Mouse (Mus musculus) hindbrain, embryonic 10.5 days (tissue): ENCODE data around the gene Gm10409. TPM values are rescaled to one million over a fixed set of nuclear protein-coding genes. Genes with fewer than 3 reads are reported as not detected.
"Not testable (repeated sequence)": the region's sequence is repeated elsewhere in the genome, so short reads cannot be mapped to it uniquely, and the experiment has no call there.

Source experiments
- DNase-seq: peaks from one replicate; pipeline ENCODE4 v3.0.0-alpha.2; 2017; ENCODE audit warnings: low spot score
- H3K27ac ChIP-seq: fragments of 300-500 bp; sonication (generic); 2 replicates; pipeline ENCODE4 v1.5.1; 2016; ENCODE audit warnings: mild to moderate bottlenecking, moderate library complexity
- H3K27me3 ChIP-seq: fragments of 300-500 bp; sonication (generic); 2 replicates; pipeline ENCODE4 v1.6.1; 2016; ENCODE audit warnings: mild to moderate bottlenecking; ENCODE audit not compliant: poor library complexity, insufficient read depth, severe bottlenecking
- H3K36me3 ChIP-seq: fragments of 300-500 bp; sonication (generic); 2 replicates; pipeline ENCODE4 v1.6.1; 2016; ENCODE audit warnings: mild to moderate bottlenecking, moderate library complexity
- H3K4me1 ChIP-seq: fragments of 300-500 bp; sonication (generic); replicated peaks from 2 replicates; pipeline ENCODE4 v1.6.1; 2016; ENCODE audit warnings: mild to moderate bottlenecking
- H3K4me3 ChIP-seq: fragments of 300-500 bp; sonication (generic); 2 replicates; pipeline ENCODE4 v1.5.1; 2016; ENCODE audit warnings: mild to moderate bottlenecking, moderate library complexity
- H3K9me3 ChIP-seq: fragments of 300-500 bp; sonication (generic); 2 replicates; pipeline ENCODE4 v1.6.1; 2016; ENCODE audit warnings: mild to moderate bottlenecking, moderate library complexity
- WGBS: fragments of 180-500 bp; shearing (Covaris S2); methylation state at CpG from one replicate; pipeline ENCODE4 v1.1.7; 2016; 5-methylcytosine and 5-hydroxymethylcytosine counted together
- polyA plus RNA-seq: library from polyadenylated mRNA; unstranded; fragments of >200 nt; fragmentation: Nextera tagmentation; extraction: Ambion mirVana; gene quantifications from 2 replicates; pipeline ENCODE4 v1.2.1, GENCODE M21; 2016

Gene Gm10409
- 1.0 and 1.6 TPM in 2 replicates for polyA plus RNA-seq

- DNase-seq, H3K4me1 ChIP-seq, H3K36me3 ChIP-seq, H3K9me3 ChIP-seq, H3K4me3 ChIP-seq, H3K27me3 ChIP-seq, H3K27ac ChIP-seq: not testable (repeated sequence)
- no CpG with 5 or more reads among the region's 32 CpGs for WGBS
Measured at GRCm38 (mm10) chr14:3412314-3412713, at the start of gene Gm10409. Gm10409 (plus strand) TSS chr14:3412614.

GRCm38 (mm10) chr14:3394793-3395192 is 17.6 kb upstream of the Gm10409 start, which contains the start of gene Gm10413:
Gm10413 (plus strand) TSS chr14:3395093.
- not testable (repeated sequence) for DNase-seq, H3K36me3 ChIP-seq, H3K9me3 ChIP-seq, H3K4me3 ChIP-seq, H3K4me1 ChIP-seq, H3K27me3 ChIP-seq, H3K27ac ChIP-seq
- no CpG with 5 or more reads among the region's 2 CpGs for WGBS

DNA sequence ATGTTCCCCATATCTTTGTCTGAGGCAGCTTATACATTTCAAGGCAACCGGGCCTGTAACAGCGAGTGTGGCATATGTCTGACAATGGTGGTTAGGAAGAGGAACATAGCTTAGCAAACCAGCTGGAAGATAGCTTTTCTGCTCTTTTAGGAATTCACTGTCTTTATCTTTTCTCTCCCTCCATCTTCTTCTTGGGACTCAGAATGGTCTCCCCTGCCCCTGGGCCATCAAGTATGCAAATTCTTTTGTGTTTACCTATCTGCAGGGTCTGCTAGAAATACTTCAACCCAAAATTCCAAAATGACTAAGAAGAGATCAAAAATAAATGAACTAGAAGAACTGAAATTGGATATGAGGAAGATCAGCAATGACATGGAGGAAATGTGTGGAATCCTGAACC is 15.4 kb downstream of the Gm10409 start, which contains the start of gene Gm3005:
Gm3005 (plus strand) TSS at position 301 of the 400 bp plus-strand sequence.
- H3K4me3 ChIP-seq, H3K27me3 ChIP-seq, H3K9me3 ChIP-seq, H3K27ac ChIP-seq, DNase-seq, H3K36me3 ChIP-seq, H3K4me1 ChIP-seq: not testable (repeated sequence)
- WGBS: no CpG with 5 or more reads among the region's 2 CpGs

DNA sequence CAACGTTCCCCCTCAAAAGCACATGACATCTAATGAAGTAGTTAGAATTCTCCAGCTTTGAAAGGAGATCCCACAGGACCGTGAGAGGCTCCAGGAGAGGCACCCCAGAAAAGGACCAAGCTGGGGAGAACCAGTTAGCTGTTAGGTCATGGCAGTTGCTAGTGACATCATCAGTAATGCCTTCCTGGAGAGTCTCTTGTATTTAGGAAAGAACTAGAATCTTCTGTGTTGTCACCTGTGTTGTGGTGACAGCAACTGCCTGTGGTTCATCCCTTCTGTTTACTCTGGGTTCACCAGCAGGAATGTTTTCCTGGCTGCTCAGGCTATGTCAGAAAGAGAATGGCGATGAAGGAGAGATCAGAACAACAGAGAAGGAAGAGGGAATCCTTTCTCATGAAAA is 36.7 kb downstream of the Gm10409 start, which contains the start of gene Gm10408:
Gm10408 (plus strand) TSS at position 301 of the 400 bp plus-strand sequence.
- not testable (repeated sequence) for H3K27ac ChIP-seq, H3K27me3 ChIP-seq, H3K36me3 ChIP-seq, DNase-seq, H3K4me1 ChIP-seq, H3K9me3 ChIP-seq, H3K4me3 ChIP-seq
- WGBS: no CpG with 5 or more reads among the region's 3 CpGs

Other genes starting within 250 kb of the Gm10409 start
- not detected in 2 replicates for gene Gm5795, start 224.4 kb upstream of the Gm10409 start, polyA plus RNA-seq
- gene D830030K20Rik, start 204.1 kb upstream of the Gm10409 start, polyA plus RNA-seq: 9.5 and 9.7 TPM in 2 replicates
- gene Gm2956, start 80.0 kb upstream of the Gm10409 start, polyA plus RNA-seq: not detected in 2 replicates
- not detected in 2 replicates for gene Gm10413, start 17.5 kb upstream of the Gm10409 start, polyA plus RNA-seq
- gene Gm3005, start 15.5 kb downstream of the Gm10409 start, polyA plus RNA-seq: 1.1 and 1.2 TPM in 2 replicates
- gene Gm10408, start 36.8 kb downstream of the Gm10409 start, polyA plus RNA-seq: not detected in 2 replicates
- gene Gm3012, start 221.9 kb downstream of the Gm10409 start, polyA plus RNA-seq: not detected in 2 replicates
- 1.0 and 1.6 TPM in 2 replicates for gene Gm3020, start 239.4 kb downstream of the Gm10409 start, polyA plus RNA-seq